23 mouse cellular contexts compared by ENCODE assay signal in the genomic region with DNA sequence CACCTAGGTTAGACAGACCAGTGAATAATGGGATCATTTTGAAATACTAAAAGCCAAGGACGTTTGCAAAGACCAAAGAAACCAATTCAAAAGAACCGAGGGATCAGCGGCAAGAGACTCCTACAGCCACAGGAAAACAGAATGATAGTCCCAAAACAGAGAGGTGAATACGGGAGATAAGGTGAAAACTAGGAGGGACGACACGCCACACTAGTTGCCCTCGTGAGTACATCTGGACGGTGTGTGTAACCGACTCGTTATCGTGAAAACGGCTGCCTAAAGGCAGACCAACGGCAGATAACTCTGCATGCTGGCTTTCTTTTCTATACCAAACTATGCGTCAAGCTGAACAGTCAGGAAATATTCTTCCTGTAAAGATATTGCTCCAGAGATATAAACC.
DNase-seq lines count a peak whose midpoint lies in the region; ATAC-seq and TF ChIP-seq lines count a peak whose summit lies in the region.
"Had no signal": no experiment of that assay in that cellular context is flagged by ENCODE, and none has a peak within 500 bp of the region (broad histone marks: within the 10 kb centered on the region; RNA-seq: fewer than 3 reads in every experiment).

No protein-coding gene starts in this region.

- no peak overlapping the region for H3K4me2 ChIP-seq in liver, embryonic 12.5 days
- H3K4me2 ChIP-seq in liver, postnatal 0 days (ENCODE audit: low read depth, low read length) = no peak overlapping the region
- H3K4me2 ChIP-seq: embryonic facial prominence, embryonic 12.5 days; heart, embryonic 12.5 days; hindbrain, embryonic 15.5 days; midbrain, embryonic 13.5 days; neural tube, embryonic 13.5 days had no signal

- H3K9me3 ChIP-seq in liver, embryonic 12.5 days (replicated peaks) = no peaks in the 10 kb centered on the region
- no peaks in the 10 kb centered on the region for H3K9me3 ChIP-seq in liver, postnatal 0 days (ENCODE audit: low read length)
- H3K9me3 ChIP-seq: embryonic facial prominence, embryonic 12.5 days; heart, embryonic 12.5 days; hindbrain, embryonic 15.5 days; megakaryocyte, embryonic 14.5 days; midbrain, embryonic 13.5 days; neural tube, embryonic 13.5 days had no signal

- peak; percentile 12 for DNase-seq in A20 (ENCODE audit: low read depth, low spot score)
- no peak for DNase-seq in liver, postnatal 0 days
- DNase-seq in left cerebral cortex, postnatal 36 days (ENCODE audit: low spot score in 2 of 2) = no peak
- DNase-seq in cerebellum, postnatal 36 days = no peak
- DNase-seq: adrenal gland, postnatal 25 days; cerebellum, adult 9-10 months; embryo, embryonic 11 days; gastrocnemius, postnatal 25 days; heart, adult 18-20 months; kidney, adult 18-20 months; kidney, postnatal 4 days; lung, postnatal 36 days; right cerebral cortex, postnatal 4 days had no signal

- ATAC-seq in liver, embryonic 12.5 days = peak; percentile 63; the same call in 1 of the 2 replicates
- ATAC-seq in liver, postnatal 0 days = no peak
- ATAC-seq: forebrain, embryonic 14.5 days; midbrain, embryonic 13.5 days had no signal

- no peak for TF ChIP-seq CTCF in bone marrow, adult 2 months (IDR thresholded peaks at IDR 0.05; ENCODE audit: control insufficient read depth, insufficient read depth, low read length)
- no peak for TF ChIP-seq CTCF in liver, postnatal 0 days (IDR thresholded peaks at IDR 0.05; ENCODE audit: low read depth)

- H3K27ac ChIP-seq in bone marrow, adult 2 months (ENCODE audit: control insufficient read depth, insufficient read depth, low read depth, low read length, poor library complexity) = peak overlapping the region; percentile 46; the same call in 1 of the 2 replicates
- no peak overlapping the region for H3K27ac ChIP-seq in liver, embryonic 12.5 days
- H3K27ac ChIP-seq in liver, postnatal 0 days (ENCODE audit: low read depth) = 0 out of 2 replicates have a peak overlapping the region, but pooled peaks have one; percentile 0
- H3K27ac ChIP-seq: embryonic facial prominence, embryonic 12.5 days; hindbrain, embryonic 15.5 days; midbrain, embryonic 13.5 days; neural tube, embryonic 13.5 days had no signal

- no peak overlapping the region for H3K4me3 ChIP-seq in bone marrow, adult 2 months (replicated peaks; ENCODE audit: control insufficient read depth, low read depth, low read length)
- H3K4me3 ChIP-seq in liver, embryonic 12.5 days = no peak overlapping the region
- no peak overlapping the region for H3K4me3 ChIP-seq in liver, postnatal 0 days (ENCODE audit: low read depth, low read length)
- H3K4me3 ChIP-seq: embryonic facial prominence, embryonic 12.5 days; heart, embryonic 12.5 days; hindbrain, embryonic 15.5 days; megakaryocyte, embryonic 14.5 days; midbrain, embryonic 13.5 days; neural tube, embryonic 13.5 days had no signal

- TF ChIP-seq EP300 in liver, postnatal 0 days (IDR thresholded peaks at IDR 0.05; ENCODE audit: low read depth) = peak; percentile 64; the same call in 1 of the 2 replicates

- no peaks in the 10 kb centered on the region for H3K27me3 ChIP-seq in liver, embryonic 12.5 days (replicated peaks)
- H3K27me3 ChIP-seq in liver, postnatal 0 days (ENCODE audit: insufficient read depth, low read length) = no peaks in the 10 kb centered on the region
- H3K27me3 ChIP-seq: CH12.LX; embryonic facial prominence, embryonic 12.5 days; heart, embryonic 12.5 days; hindbrain, embryonic 15.5 days; megakaryocyte, embryonic 14.5 days; midbrain, embryonic 13.5 days; neural tube, embryonic 13.5 days had no signal

- peaks cover 4% of the 10 kb centered on the region for H3K4me1 ChIP-seq in bone marrow, adult 2 months (ENCODE audit: control insufficient read depth, insufficient read depth, low read length)
- H3K4me1 ChIP-seq in liver, embryonic 12.5 days = peaks cover 34% of the 10 kb centered on the region
- peaks cover 8% of the 10 kb centered on the region; the same call in 1 of the 2 replicates for H3K4me1 ChIP-seq in liver, postnatal 0 days (ENCODE audit: insufficient read depth)
- H3K4me1 ChIP-seq: embryonic facial prominence, embryonic 12.5 days; hindbrain, embryonic 15.5 days had no signal

- no peaks in the 10 kb centered on the region for H3K36me3 ChIP-seq in liver, embryonic 12.5 days
- no peaks in the 10 kb centered on the region for H3K36me3 ChIP-seq in liver, postnatal 0 days (replicated peaks; ENCODE audit: insufficient read depth, low read length)
- H3K36me3 ChIP-seq: embryonic facial prominence, embryonic 12.5 days; heart, embryonic 12.5 days; hindbrain, embryonic 15.5 days; midbrain, embryonic 13.5 days; neural tube, embryonic 13.5 days had no signal

- WGBS in bone marrow, adult 2 months = 83% methylated on average over 14 of the region's 14 CpGs
- WGBS in liver, embryonic 12.5 days (ENCODE audit: insufficient replicate concordance) = 63% methylated on average over 14 of the region's 14 CpGs
- WGBS in liver, postnatal 0 days (ENCODE audit: insufficient replicate concordance) = 79% methylated on average over 14 of the region's 14 CpGs

- TF ChIP-seq POLR2A in bone marrow, adult 2 months (IDR thresholded peaks at IDR 0.05; ENCODE audit: borderline replicate concordance, control insufficient read depth, low read depth, low read length) = no peak

- intact Hi-C loops in left cerebral cortex, postnatal 36 days (cut with DNase I) = no loop called here

- no peak overlapping the region for H3K9ac ChIP-seq in liver, embryonic 12.5 days
- H3K9ac ChIP-seq in liver, postnatal 0 days (replicated peaks) = no peak overlapping the region
- H3K9ac ChIP-seq: embryonic facial prominence, embryonic 12.5 days; heart, embryonic 12.5 days; hindbrain, embryonic 15.5 days; midbrain, embryonic 13.5 days; neural tube, embryonic 13.5 days had no signal
